10 mouse cellular contexts compared by ENCODE assay signal in genomic region chr4:155710521-155711252, GRCm38 (mm10). TPM values are rescaled to one million over a fixed set of nuclear protein-coding genes. Genes with fewer than 3 reads are reported as not detected.
A peak's percentile ranks its signal among the peaks of the same experiment; 100 is the strongest.
DNase-seq lines count a peak whose midpoint lies in the region; ATAC-seq and TF ChIP-seq lines count a peak whose summit lies in the region.
"Had no signal": no experiment of that assay in that cellular context is flagged by ENCODE, and none has a peak within 500 bp of the region (broad histone marks: within the 10 kb centered on the region; RNA-seq: fewer than 3 reads in every experiment).

No protein-coding gene starts in this region.

- 42% methylated on average over 6 of the region's 6 CpGs for WGBS in forebrain, embryonic 13.5 days
- 57% methylated on average over 6 of the region's 6 CpGs for WGBS in forebrain, embryonic 10.5 days
- WGBS in lung, embryonic 16.5 days, result 54% methylated on average over 6 of the region's 6 CpGs
- WGBS in lung, adult 2 months, result 29% methylated on average over 6 of the region's 6 CpGs
- 65% methylated on average over 6 of the region's 6 CpGs for WGBS in heart, embryonic 15.5 days
- 21% methylated on average over 6 of the region's 6 CpGs for WGBS in olfactory bulb, adult 2 months

- peaks cover 10% of the 10 kb centered on the region for H3K36me3 ChIP-seq in forebrain, embryonic 13.5 days (ENCODE audit: poor library complexity, severe bottlenecking)
- peaks cover 27% of the 10 kb centered on the region for H3K36me3 ChIP-seq in forebrain, embryonic 10.5 days (replicated peaks)
- H3K36me3 ChIP-seq in lung, embryonic 16.5 days (ENCODE audit: control insufficient read depth, insufficient read depth, low read length), result peaks cover 4% of the 10 kb centered on the region
- peaks cover 10% of the 10 kb centered on the region for H3K36me3 ChIP-seq in heart, embryonic 15.5 days

- TF ChIP-seq CTCF in lung, adult 2 months (IDR thresholded peaks at IDR 0.05; ENCODE audit: insufficient read depth, low read length), result no peak
- TF ChIP-seq CTCF in olfactory bulb, adult 2 months (IDR thresholded peaks at IDR 0.05; ENCODE audit: insufficient read depth, low read depth, low read length), result no peak

- DNase-seq in forebrain, embryonic 10.5 days (ENCODE audit: extremely low spot score, low spot score), result no peak
- DNase-seq in lung, adult 2 months, result no peak
- DNase-seq in layer of hippocampus, adult 9-10 months (ENCODE audit: low spot score), result no peak
- DNase-seq in spleen, postnatal 10 days (ENCODE audit: low spot score in 2 of 2), result no peak

- no peak overlapping the region for H3K9ac ChIP-seq in forebrain, embryonic 13.5 days
- H3K9ac ChIP-seq in lung, embryonic 16.5 days (ENCODE audit: low read length), result no peak overlapping the region
- no peak overlapping the region for H3K9ac ChIP-seq in heart, embryonic 15.5 days
- H3K9ac ChIP-seq: midbrain, embryonic 12.5 days had no signal

- no peaks in the 10 kb centered on the region for H3K27me3 ChIP-seq in forebrain, embryonic 13.5 days
- H3K27me3 ChIP-seq in forebrain, embryonic 10.5 days (ENCODE audit: poor library complexity, severe bottlenecking), result no peaks in the 10 kb centered on the region
- H3K27me3 ChIP-seq in lung, embryonic 16.5 days (ENCODE audit: control insufficient read depth, insufficient read depth, low read depth, low read length), result no peaks in the 10 kb centered on the region
- H3K27me3 ChIP-seq in heart, embryonic 15.5 days, result no peaks in the 10 kb centered on the region
- H3K27me3 ChIP-seq: midbrain, embryonic 12.5 days had no signal

- H3K9me3 ChIP-seq in forebrain, embryonic 13.5 days (replicated peaks), result no peaks in the 10 kb centered on the region
- no peaks in the 10 kb centered on the region for H3K9me3 ChIP-seq in forebrain, embryonic 10.5 days
- no peaks in the 10 kb centered on the region for H3K9me3 ChIP-seq in lung, embryonic 16.5 days (ENCODE audit: control insufficient read depth, low read length)
- H3K9me3 ChIP-seq in heart, embryonic 15.5 days (replicated peaks), result no peaks in the 10 kb centered on the region
- H3K9me3 ChIP-seq: midbrain, embryonic 12.5 days had no signal

- H3K27ac ChIP-seq in forebrain, embryonic 13.5 days, result peak overlapping the region; percentile 14; the same call in 1 of the 2 replicates
- no peak overlapping the region for H3K27ac ChIP-seq in forebrain, embryonic 10.5 days
- peak overlapping the region; percentile 77 for H3K27ac ChIP-seq in lung, embryonic 16.5 days (ENCODE audit: low read length)
- peak overlapping the region; percentile 60 for H3K27ac ChIP-seq in heart, embryonic 15.5 days
- peak overlapping the region; percentile 27 for H3K27ac ChIP-seq in olfactory bulb, adult 2 months (ENCODE audit: insufficient read depth, low read depth, low read length)
- H3K27ac ChIP-seq: midbrain, embryonic 12.5 days had no signal

- H3K4me1 ChIP-seq in forebrain, embryonic 13.5 days, result peaks cover 33% of the 10 kb centered on the region
- H3K4me1 ChIP-seq in forebrain, embryonic 10.5 days, result peaks cover 23% of the 10 kb centered on the region
- peaks cover 14% of the 10 kb centered on the region for H3K4me1 ChIP-seq in lung, embryonic 16.5 days (replicated peaks; ENCODE audit: control insufficient read depth, insufficient read depth, low read length)
- peaks cover 17% of the 10 kb centered on the region for H3K4me1 ChIP-seq in lung, adult 2 months (ENCODE audit: control insufficient read depth, insufficient read depth, low read length)
- peaks cover 11% of the 10 kb centered on the region for H3K4me1 ChIP-seq in heart, embryonic 15.5 days (replicated peaks)
- H3K4me1 ChIP-seq in olfactory bulb, adult 2 months (ENCODE audit: control insufficient read depth, insufficient read depth, low read length), result peaks cover 2% of the 10 kb centered on the region; the same call in 1 of the 2 replicates

- no peak for TF ChIP-seq POLR2A in lung, adult 2 months (IDR thresholded peaks at IDR 0.05; ENCODE audit: borderline replicate concordance, extremely low read depth, low read depth, low read length)
- TF ChIP-seq POLR2A in olfactory bulb, adult 2 months (IDR thresholded peaks at IDR 0.05; ENCODE audit: insufficient read depth, low read depth, low read length), result no peak

- H3K4me2 ChIP-seq in forebrain, embryonic 13.5 days, result no peak overlapping the region
- H3K4me2 ChIP-seq in lung, embryonic 16.5 days (ENCODE audit: low read depth, low read length), result peak overlapping the region; percentile 17; the same call in 1 of the 2 replicates
- no peak overlapping the region for H3K4me2 ChIP-seq in heart, embryonic 15.5 days
- H3K4me2 ChIP-seq: midbrain, embryonic 12.5 days had no signal

- no peak for ATAC-seq in forebrain, embryonic 13.5 days
- ATAC-seq in lung, embryonic 16.5 days (ENCODE audit: low read depth), result peak; percentile 27
- no peak for ATAC-seq in heart, embryonic 15.5 days (replicated peaks; ENCODE audit: insufficient number of reproducible peaks, insufficient read depth, low FRiP score, low read depth)

- no peak overlapping the region for H3K4me3 ChIP-seq in forebrain, embryonic 13.5 days
- no peak overlapping the region for H3K4me3 ChIP-seq in forebrain, embryonic 10.5 days
- H3K4me3 ChIP-seq in lung, embryonic 16.5 days (ENCODE audit: low read length), result no peak overlapping the region
- H3K4me3 ChIP-seq in lung, adult 2 months (replicated peaks; ENCODE audit: extremely low read depth, low read depth, low read length), result no peak overlapping the region
- H3K4me3 ChIP-seq in heart, embryonic 15.5 days, result no peak overlapping the region
- H3K4me3 ChIP-seq in olfactory bulb, adult 2 months (ENCODE audit: insufficient read depth, low read depth, low read length), result no peak overlapping the region
- H3K4me3 ChIP-seq: erythroblast, embryonic 14.5 days; midbrain, embryonic 12.5 days had no signal

RNA-seq across cellular contexts. Expression of gene Ssu72, which starts 6.1 kb away (rescaled TPM):
- polyA plus RNA-seq in forebrain, embryonic 13.5 days (2015; fragmentation: Nextera tagmentation; extraction: Ambion mirVana), result 160 and 162 TPM in 2 replicates
- 163 and 164 TPM in 2 replicates for polyA plus RNA-seq in forebrain, embryonic 10.5 days (2016; fragmentation: Nextera tagmentation; extraction: Ambion mirVana)
- 139 and 148 TPM in 2 replicates for polyA plus RNA-seq in lung, embryonic 16.5 days (2015; fragmentation: Nextera tagmentation; extraction: Ambion mirVana)
- polyA plus RNA-seq in lung, adult 2 months (2012; rRNA removed), result 103 and 128 TPM in 2 replicates
- polyA plus RNA-seq in heart, embryonic 15.5 days (2015; fragmentation: Nextera tagmentation; extraction: Ambion mirVana), result 97.0 and 107 TPM in 2 replicates
- polyA plus RNA-seq in olfactory bulb, adult 2 months (2012; ENCODE audit: insufficient read depth, insufficient read length, low replicate concordance, missing spikeins), result not detected in 2 replicates

RNA-seq across cellular contexts. Expression of gene Fndc10, which starts 16.5 kb away (rescaled TPM):
- polyA plus RNA-seq in forebrain, embryonic 13.5 days (2015; fragmentation: Nextera tagmentation; extraction: Ambion mirVana), result 1.9 and 2.3 TPM in 2 replicates
- 0.64 and 0.67 TPM in 2 replicates for polyA plus RNA-seq in forebrain, embryonic 10.5 days (2016; fragmentation: Nextera tagmentation; extraction: Ambion mirVana)
- 1.3 and 1.4 TPM in 2 replicates for polyA plus RNA-seq in lung, embryonic 16.5 days (2015; fragmentation: Nextera tagmentation; extraction: Ambion mirVana)
- 10.6 and 11.8 TPM in 2 replicates for polyA plus RNA-seq in lung, adult 2 months (2012; rRNA removed)
- 3.8 and 5.0 TPM in 2 replicates for polyA plus RNA-seq in heart, embryonic 15.5 days (2015; fragmentation: Nextera tagmentation; extraction: Ambion mirVana)
- polyA plus RNA-seq in olfactory bulb, adult 2 months (2012; ENCODE audit: insufficient read depth, insufficient read length, low replicate concordance, missing spikeins), result not detected in 2 replicates

RNA-seq across cellular contexts. Expression of gene Tmem240, which starts 23.9 kb away (rescaled TPM):
- 1.9 and 2.4 TPM in 2 replicates for polyA plus RNA-seq in forebrain, embryonic 13.5 days (2015; fragmentation: Nextera tagmentation; extraction: Ambion mirVana)
- 0.36 and 0.77 TPM in 2 replicates for polyA plus RNA-seq in forebrain, embryonic 10.5 days (2016; fragmentation: Nextera tagmentation; extraction: Ambion mirVana)
- polyA plus RNA-seq in lung, embryonic 16.5 days (2015; fragmentation: Nextera tagmentation; extraction: Ambion mirVana), result 0.15 and 0.29 TPM in 2 replicates
- 1.6 and 1.8 TPM in 2 replicates for polyA plus RNA-seq in lung, adult 2 months (2012; rRNA removed)
- polyA plus RNA-seq in heart, embryonic 15.5 days (2015; fragmentation: Nextera tagmentation; extraction: Ambion mirVana), result 0.53 and 0.56 TPM in 2 replicates
- not detected in 2 replicates for polyA plus RNA-seq in olfactory bulb, adult 2 months (2012; ENCODE audit: insufficient read depth, insufficient read length, low replicate concordance, missing spikeins)

RNA-seq across cellular contexts. Expression of gene Mib2, which starts 41.7 kb away (rescaled TPM):
- polyA plus RNA-seq in forebrain, embryonic 13.5 days (2015; fragmentation: Nextera tagmentation; extraction: Ambion mirVana), result 29.8 and 35.2 TPM in 2 replicates
- 16.8 and 18.3 TPM in 2 replicates for polyA plus RNA-seq in forebrain, embryonic 10.5 days (2016; fragmentation: Nextera tagmentation; extraction: Ambion mirVana)
- 27.8 and 31.9 TPM in 2 replicates for polyA plus RNA-seq in lung, embryonic 16.5 days (2015; fragmentation: Nextera tagmentation; extraction: Ambion mirVana)
- polyA plus RNA-seq in lung, adult 2 months (2012; rRNA removed), result 90.1 and 92.0 TPM in 2 replicates
- 17.3 and 23.4 TPM in 2 replicates for polyA plus RNA-seq in heart, embryonic 15.5 days (2015; fragmentation: Nextera tagmentation; extraction: Ambion mirVana)
- polyA plus RNA-seq in olfactory bulb, adult 2 months (2012; ENCODE audit: insufficient read depth, insufficient read length, low replicate concordance, missing spikeins), result not detected in 2 replicates

RNA-seq across cellular contexts. Expression of gene Atad3a, which starts 50.2 kb away (rescaled TPM):
- polyA plus RNA-seq in forebrain, embryonic 13.5 days (2015; fragmentation: Nextera tagmentation; extraction: Ambion mirVana), result 79.2 and 93.3 TPM in 2 replicates
- polyA plus RNA-seq in forebrain, embryonic 10.5 days (2016; fragmentation: Nextera tagmentation; extraction: Ambion mirVana), result 141 and 149 TPM in 2 replicates
- 68.4 and 73.3 TPM in 2 replicates for polyA plus RNA-seq in lung, embryonic 16.5 days (2015; fragmentation: Nextera tagmentation; extraction: Ambion mirVana)
- 44.5 and 48.4 TPM in 2 replicates for polyA plus RNA-seq in lung, adult 2 months (2012; rRNA removed)
- polyA plus RNA-seq in heart, embryonic 15.5 days (2015; fragmentation: Nextera tagmentation; extraction: Ambion mirVana), result 88.9 and 108 TPM in 2 replicates
- not detected in 2 replicates for polyA plus RNA-seq in olfactory bulb, adult 2 months (2012; ENCODE audit: insufficient read depth, insufficient read length, low replicate concordance, missing spikeins)
